Mouse (Mus musculus): ENCODE results near the gene Lhx5. TPM values are rescaled to one million over a fixed set of nuclear protein-coding genes. Genes with fewer than 3 reads are reported as not detected.

The Lhx5 gene
- polyA plus RNA-seq, 1 experiment from 2014 or later, result 23.1 TPM

DNA sequence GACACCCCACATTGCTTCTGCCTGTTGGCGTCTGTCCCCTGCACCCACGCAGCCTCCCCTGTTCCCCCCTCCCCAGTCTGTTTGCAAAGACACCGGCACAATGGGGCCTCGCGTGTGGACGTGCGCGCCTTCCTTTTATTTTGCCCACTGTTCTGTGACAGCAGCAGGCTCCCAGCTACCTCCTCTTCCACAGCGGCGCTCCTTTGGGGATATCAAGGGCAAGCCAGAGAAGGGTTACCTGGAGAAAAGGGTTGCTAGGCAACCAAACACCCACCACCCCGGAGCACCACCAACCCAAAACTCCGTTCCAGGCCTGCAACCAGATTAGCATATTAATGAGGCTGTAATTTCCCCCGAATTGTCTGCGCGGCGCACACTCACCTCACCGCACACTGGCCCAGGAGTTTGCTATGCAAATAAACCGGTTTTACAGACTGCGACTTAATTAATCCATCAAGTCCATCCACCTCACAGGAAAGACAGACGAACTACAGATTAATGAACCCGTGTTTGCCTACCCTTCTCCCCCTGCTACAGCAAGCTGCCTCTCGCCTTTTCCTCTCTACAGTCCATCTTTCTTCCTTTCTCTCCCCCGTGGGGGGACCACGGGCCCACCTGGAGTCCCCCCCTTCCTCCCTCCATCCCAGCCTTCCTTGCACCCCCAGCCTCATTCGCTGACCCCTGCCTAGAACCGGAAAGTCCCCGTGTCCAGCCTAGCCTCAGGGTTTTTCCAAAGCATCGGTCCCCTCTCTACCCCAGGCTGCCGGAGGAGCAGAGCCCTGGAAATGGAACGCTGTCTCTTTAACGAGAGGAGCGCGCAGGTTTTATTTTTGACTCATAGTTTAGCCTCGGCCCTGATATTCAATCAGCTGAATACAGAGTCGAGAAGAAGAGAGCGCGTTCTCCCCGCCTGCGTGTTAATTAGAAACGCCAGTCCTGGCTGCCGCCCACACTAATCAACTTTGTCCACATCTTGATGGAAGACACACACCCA is 21.8 kb upstream of the Lhx5 start:
- H3K4me3 ChIP-seq (replicated peaks; ENCODE audit: low read length), result peak overlapping the region; percentile 18
- H3K9ac ChIP-seq, result peak overlapping the region; percentile 52
- 2% methylated on average over 41 of the region's 41 CpGs for WGBS
- H3K27ac ChIP-seq, result peak overlapping the region; percentile 92
- H3K9me3 ChIP-seq (ENCODE audit: control insufficient read depth, low read length), result no peaks in the 10 kb centered on the region
- no peaks in the 10 kb centered on the region for H3K27me3 ChIP-seq (ENCODE audit: control insufficient read depth, insufficient read depth, low read length)
- DNase-seq (ENCODE audit: low spot score), result peak; percentile 75
- H3K4me2 ChIP-seq (replicated peaks), result peak overlapping the region; percentile 54
- peaks cover 16% of the 10 kb centered on the region for H3K4me1 ChIP-seq (replicated peaks; ENCODE audit: control insufficient read depth, insufficient read depth, low read length)
- peak; percentile 87 for ATAC-seq (ENCODE audit: low FRiP score)
- H3K36me3 ChIP-seq (replicated peaks; ENCODE audit: control insufficient read depth, insufficient read depth), result no peaks in the 10 kb centered on the region

DNA sequence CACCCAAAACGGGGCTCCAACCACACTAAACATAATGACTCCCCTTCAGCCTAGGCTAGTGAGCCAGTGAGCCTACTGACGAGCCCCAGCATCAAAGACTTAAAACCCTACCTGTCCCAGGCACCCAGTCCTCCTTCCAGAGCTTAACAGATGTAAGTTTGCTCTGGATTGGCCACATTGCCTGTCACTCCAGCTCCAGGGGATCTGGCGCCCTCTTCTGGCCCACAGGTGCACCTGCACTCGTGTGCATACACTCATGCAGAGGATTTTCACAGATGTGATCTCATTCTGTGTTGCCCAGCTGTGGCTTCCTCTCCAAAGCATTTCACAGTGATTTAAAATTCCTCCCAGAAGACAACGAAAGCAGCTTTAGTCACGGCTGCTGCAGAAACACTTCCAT is 18.1 kb upstream of the Lhx5 start:
- Histone ChIP-seq H3K9me3 (ENCODE audit: control insufficient read depth, low read length) (no peaks in the 10 kb centered on the region), H3K27me3 (ENCODE audit: control insufficient read depth, insufficient read depth, low read length) (no peaks in the 10 kb centered on the region), H3K36me3 (replicated peaks; ENCODE audit: control insufficient read depth, insufficient read depth) (no peaks in the 10 kb centered on the region; the same call in 1 of the 2 replicates), H3K27ac (no peak overlapping the region), H3K4me2 (replicated peaks) (no peak overlapping the region), H3K4me3 (replicated peaks; ENCODE audit: low read length) (no peak overlapping the region), H3K9ac (no peak overlapping the region), H3K4me1 (replicated peaks; ENCODE audit: control insufficient read depth, insufficient read depth, low read length) (peaks cover 14% of the 10 kb centered on the region)
- no peak for ATAC-seq (ENCODE audit: low FRiP score)
- WGBS, result 80% methylated on average over 6 of the region's 6 CpGs
- DNase-seq (ENCODE audit: low spot score), result no peak

DNA sequence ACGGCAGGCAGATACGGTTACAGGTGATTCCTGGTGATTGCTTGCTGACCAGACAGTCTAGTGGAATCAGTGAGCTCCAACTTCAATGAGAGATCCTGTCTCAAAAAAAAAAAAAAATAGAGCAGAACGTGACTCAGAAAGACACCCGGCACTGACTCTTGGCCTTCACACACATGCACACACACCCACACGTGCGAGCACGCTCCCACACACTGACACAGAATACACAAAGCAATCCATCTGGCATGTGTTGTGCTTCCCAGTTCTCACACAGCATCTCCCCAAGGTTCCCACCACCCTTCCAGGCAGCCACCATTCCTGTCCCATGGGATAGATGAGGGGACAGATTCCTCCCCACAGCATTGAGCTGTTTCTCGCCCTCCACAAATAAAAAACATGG is 11.4 kb upstream of the Lhx5 start:
- no peak overlapping the region for H3K27ac ChIP-seq
- H3K4me1 ChIP-seq (replicated peaks; ENCODE audit: control insufficient read depth, insufficient read depth, low read length), result 0 out of 2 replicates have a peak, but pooled peaks cover 10% of the 10 kb centered on the region
- no peak overlapping the region for H3K9ac ChIP-seq
- ATAC-seq (ENCODE audit: low FRiP score) (no peak), DNase-seq (ENCODE audit: low spot score) (no peak)
- no peaks in the 10 kb centered on the region for H3K9me3 ChIP-seq (ENCODE audit: control insufficient read depth, low read length)
- peaks cover 39% of the 10 kb centered on the region for H3K27me3 ChIP-seq (ENCODE audit: control insufficient read depth, insufficient read depth, low read length)
- H3K36me3 ChIP-seq (replicated peaks; ENCODE audit: control insufficient read depth, insufficient read depth), result peaks cover 5% of the 10 kb centered on the region; the same call in 1 of the 2 replicates
- H3K4me3 ChIP-seq (replicated peaks; ENCODE audit: low read length), result no peak overlapping the region
- 85% methylated on average over 8 of the region's 8 CpGs for WGBS
- H3K4me2 ChIP-seq (replicated peaks), result no peak overlapping the region

DNA sequence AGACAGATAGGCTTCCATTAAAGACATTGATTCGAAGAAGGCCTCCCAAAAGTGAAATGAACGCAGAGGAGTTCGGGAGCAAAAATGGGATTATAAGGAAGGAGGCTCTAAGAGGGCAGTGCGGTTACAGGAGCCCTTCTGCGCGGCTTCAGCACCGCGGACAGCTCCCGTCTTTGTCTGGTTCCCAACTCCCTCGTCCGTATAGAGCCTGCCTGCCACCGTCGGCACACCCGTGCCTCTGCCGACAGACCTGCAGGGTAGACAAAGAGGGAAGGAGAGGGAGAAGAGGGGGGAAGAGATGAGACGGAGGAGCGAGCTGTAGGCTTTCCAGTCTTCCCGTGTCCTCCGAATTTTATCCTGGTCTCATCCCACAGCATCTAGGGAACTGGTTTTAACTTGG is 7.5 kb upstream of the Lhx5 start:
- Histone ChIP-seq H3K36me3 (replicated peaks; ENCODE audit: control insufficient read depth, insufficient read depth) (0 out of 2 replicates have a peak, but pooled peaks cover 5% of the 10 kb centered on the region), H3K4me1 (replicated peaks; ENCODE audit: control insufficient read depth, insufficient read depth, low read length) (0 out of 2 replicates have a peak, but pooled peaks cover 10% of the 10 kb centered on the region), H3K9ac (peak overlapping the region; percentile 72), H3K9me3 (ENCODE audit: control insufficient read depth, low read length) (no peaks in the 10 kb centered on the region), H3K27ac (peak overlapping the region; percentile 94), H3K4me2 (replicated peaks) (peak overlapping the region; percentile 71), H3K27me3 (ENCODE audit: control insufficient read depth, insufficient read depth, low read length) (peaks cover 67% of the 10 kb centered on the region), H3K4me3 (replicated peaks; ENCODE audit: low read length) (peak overlapping the region; percentile 40)
- WGBS, result under 1% methylated on average over 19 of the region's 19 CpGs
- no peak for ATAC-seq (ENCODE audit: low FRiP score)
- peak; percentile 79 for DNase-seq (ENCODE audit: low spot score)

DNA sequence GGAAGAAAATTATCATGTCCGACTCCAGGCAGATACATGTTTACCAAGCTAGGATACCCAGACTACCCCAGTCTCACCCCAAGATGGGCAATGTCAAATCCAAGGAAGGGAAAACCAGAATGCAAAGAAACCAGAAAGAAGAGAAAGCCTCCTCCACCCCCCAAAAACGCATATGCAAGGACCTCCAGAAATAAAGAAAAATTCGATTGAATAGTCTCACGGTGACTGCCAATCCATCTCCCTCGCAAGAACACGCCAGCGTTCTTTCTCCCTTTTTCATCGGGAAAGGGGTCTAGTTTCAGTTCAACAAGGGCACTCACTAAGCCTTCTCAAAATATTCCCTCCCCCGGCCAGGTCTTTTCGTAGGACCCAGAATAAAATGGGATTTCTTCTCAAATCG is 6.8 kb upstream of the Lhx5 start:
- peak overlapping the region; percentile 40 for H3K4me3 ChIP-seq (replicated peaks; ENCODE audit: low read length)
- ATAC-seq (ENCODE audit: low FRiP score) (no peak), DNase-seq (ENCODE audit: low spot score) (no peak)
- H3K4me1 ChIP-seq (replicated peaks; ENCODE audit: control insufficient read depth, insufficient read depth, low read length), result 0 out of 2 replicates have a peak, but pooled peaks cover 10% of the 10 kb centered on the region
- no peaks in the 10 kb centered on the region for H3K9me3 ChIP-seq (ENCODE audit: control insufficient read depth, low read length)
- peak overlapping the region; percentile 71 for H3K4me2 ChIP-seq (replicated peaks)
- H3K27me3 ChIP-seq (ENCODE audit: control insufficient read depth, insufficient read depth, low read length), result peaks cover 70% of the 10 kb centered on the region
- peak overlapping the region; percentile 94 for H3K27ac ChIP-seq
- peak overlapping the region; percentile 72 for H3K9ac ChIP-seq
- H3K36me3 ChIP-seq (replicated peaks; ENCODE audit: control insufficient read depth, insufficient read depth), result no peaks in the 10 kb centered on the region
- 1% methylated on average over 11 of the region's 11 CpGs for WGBS

DNA sequence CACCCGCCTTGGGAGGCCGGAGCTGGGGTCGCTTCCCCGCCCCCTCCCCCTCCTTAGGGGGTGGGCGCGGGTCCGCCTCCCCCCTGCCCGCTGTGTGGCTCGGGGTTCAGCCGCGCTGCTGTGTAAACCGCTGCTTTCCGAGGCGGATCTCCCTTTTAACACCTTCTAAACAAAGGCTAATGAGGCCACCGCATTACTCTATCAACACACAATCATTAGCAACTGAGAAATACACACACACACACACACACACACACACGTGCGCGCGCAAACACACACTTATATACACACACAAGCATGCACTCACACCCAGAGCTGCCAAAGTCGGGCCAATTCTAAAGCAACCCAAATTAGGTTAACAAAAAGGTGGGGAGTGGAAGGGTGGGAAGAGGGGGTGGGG is 5.8 kb upstream of the Lhx5 start:
- 0 out of 2 replicates have a peak, but pooled peaks cover 10% of the 10 kb centered on the region for H3K4me1 ChIP-seq (replicated peaks; ENCODE audit: control insufficient read depth, insufficient read depth, low read length)
- H3K4me2 ChIP-seq (replicated peaks), result peak overlapping the region; percentile 71
- peak overlapping the region; percentile 72 for H3K9ac ChIP-seq
- peak overlapping the region; percentile 94 for H3K27ac ChIP-seq
- no peaks in the 10 kb centered on the region for H3K9me3 ChIP-seq (ENCODE audit: control insufficient read depth, low read length)
- WGBS, result 1% methylated on average over 17 of the region's 20 CpGs
- H3K4me3 ChIP-seq (replicated peaks; ENCODE audit: low read length), result peak overlapping the region; percentile 40
- peak; percentile 43; the same call in 1 of the 2 replicates for ATAC-seq (ENCODE audit: low FRiP score)
- H3K27me3 ChIP-seq (ENCODE audit: control insufficient read depth, insufficient read depth, low read length), result peaks cover 79% of the 10 kb centered on the region
- no peak for DNase-seq (ENCODE audit: low spot score)
- H3K36me3 ChIP-seq (replicated peaks; ENCODE audit: control insufficient read depth, insufficient read depth), result no peaks in the 10 kb centered on the region

DNA sequence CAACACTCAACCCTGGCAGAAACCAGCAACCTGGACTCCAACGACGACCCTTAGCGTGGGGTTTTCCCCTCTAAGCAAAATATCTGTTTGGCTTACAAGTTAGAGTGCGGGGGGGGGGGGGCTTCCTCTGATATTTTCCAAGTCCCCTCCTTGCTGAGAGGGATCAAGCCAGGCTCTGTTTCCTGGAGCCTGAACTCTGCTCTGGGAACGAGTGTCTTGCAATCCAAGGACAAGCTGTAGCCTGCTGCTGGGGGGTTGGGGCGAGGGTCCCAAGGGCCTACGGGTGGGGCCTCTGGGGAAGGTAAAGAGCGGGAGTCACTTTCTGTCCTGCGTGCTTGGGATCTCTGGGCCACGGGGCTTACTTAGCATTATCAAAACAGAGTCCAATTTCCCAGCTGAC is 4.9 kb upstream of the Lhx5 start:
- WGBS, result 4% methylated on average over 10 of the region's 10 CpGs

DNA sequence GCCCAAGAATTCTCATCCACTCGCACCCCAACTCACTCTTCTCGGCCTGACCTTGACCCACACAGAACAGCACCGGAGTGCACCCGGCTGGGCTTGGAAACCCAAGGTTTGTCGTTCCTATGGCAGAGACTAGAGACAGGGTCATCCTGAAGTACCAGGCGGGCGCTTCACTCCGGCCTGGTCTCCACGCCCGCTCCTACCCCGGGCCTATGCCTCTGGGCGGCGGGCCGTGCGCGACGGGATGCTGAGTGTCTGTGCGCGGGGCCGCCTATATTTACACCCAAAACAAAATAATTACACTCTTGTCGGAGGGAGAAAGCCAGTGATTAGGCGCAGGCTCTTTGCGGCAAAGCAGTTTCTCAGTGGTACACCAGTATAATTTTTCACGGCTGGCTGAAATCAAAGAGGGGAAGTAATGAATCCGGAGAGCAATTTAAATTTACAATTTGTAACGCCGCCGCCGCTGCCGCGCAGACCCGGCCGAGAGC is 4.0 kb upstream of the Lhx5 start:
- ATAC-seq (ENCODE audit: low FRiP score), result no peak
- no peak for DNase-seq (ENCODE audit: low spot score)

More for the DNA sequence above, 4.9 kb upstream of the Lhx5 start:
- no peak for ATAC-seq (ENCODE audit: low FRiP score)
- H3K36me3 ChIP-seq (replicated peaks; ENCODE audit: control insufficient read depth, insufficient read depth), result no peaks in the 10 kb centered on the region
- peak overlapping the region; percentile 94 for H3K27ac ChIP-seq
- H3K4me3 ChIP-seq (replicated peaks; ENCODE audit: low read length), result peak overlapping the region; percentile 35
- peaks cover 79% of the 10 kb centered on the region for H3K27me3 ChIP-seq (ENCODE audit: control insufficient read depth, insufficient read depth, low read length)
- H3K9ac ChIP-seq, result peak overlapping the region; percentile 86
- no peak for DNase-seq (ENCODE audit: low spot score)
- H3K4me1 ChIP-seq (replicated peaks; ENCODE audit: control insufficient read depth, insufficient read depth, low read length), result 0 out of 2 replicates have a peak, but pooled peaks cover 3% of the 10 kb centered on the region
- peak overlapping the region; percentile 71 for H3K4me2 ChIP-seq (replicated peaks)
- H3K9me3 ChIP-seq (ENCODE audit: control insufficient read depth, low read length), result no peaks in the 10 kb centered on the region

DNA sequence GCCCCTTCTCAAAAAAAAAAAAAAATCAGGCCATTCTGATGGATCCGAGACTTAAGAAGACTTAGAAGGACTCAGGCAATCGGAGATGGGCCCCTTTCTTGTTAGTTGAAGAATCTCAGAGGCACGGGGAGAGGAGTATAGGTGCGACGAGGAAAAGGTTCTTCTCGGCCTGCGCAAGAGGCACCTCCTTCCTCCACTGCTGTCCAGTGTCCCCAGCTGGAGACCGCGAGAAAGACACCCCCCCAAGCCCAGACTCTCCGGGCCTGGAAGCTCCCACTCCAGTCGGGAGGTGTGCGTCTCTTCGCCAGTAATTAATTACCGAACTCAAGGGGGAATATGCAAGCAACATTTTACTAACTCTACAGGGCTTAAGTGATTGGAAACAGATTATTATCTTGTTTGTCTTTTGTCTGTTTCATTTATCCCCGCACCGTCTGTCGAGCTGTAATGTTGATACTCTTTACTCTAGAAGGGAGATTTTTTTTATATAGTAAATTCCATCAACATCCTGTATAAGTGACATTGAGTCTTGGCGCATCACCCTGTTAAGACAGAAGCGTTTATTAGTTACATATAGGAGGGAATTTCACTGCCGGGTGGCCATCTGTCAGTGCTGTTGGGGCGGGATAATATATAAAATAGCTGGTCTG is 3.2 kb upstream of the Lhx5 start:
- Histone ChIP-seq H3K4me3 (replicated peaks; ENCODE audit: low read length) (peak overlapping the region; percentile 35), H3K27ac (peak overlapping the region; percentile 94), H3K4me2 (replicated peaks) (peak overlapping the region; percentile 71), H3K9ac (peak overlapping the region; percentile 86), H3K27me3 (ENCODE audit: control insufficient read depth, insufficient read depth, low read length) (peaks cover 77% of the 10 kb centered on the region), H3K36me3 (replicated peaks; ENCODE audit: control insufficient read depth, insufficient read depth) (no peaks in the 10 kb centered on the region), H3K9me3 (ENCODE audit: control insufficient read depth, low read length) (no peaks in the 10 kb centered on the region), H3K4me1 (replicated peaks; ENCODE audit: control insufficient read depth, insufficient read depth, low read length) (no peaks in the 10 kb centered on the region)
- no peak for ATAC-seq (ENCODE audit: low FRiP score)
- 1% methylated on average over 21 of the region's 21 CpGs for WGBS
- no peak for DNase-seq (ENCODE audit: low spot score)

More for the DNA sequence above, 4.0 kb upstream of the Lhx5 start:
- H3K4me1 ChIP-seq (replicated peaks; ENCODE audit: control insufficient read depth, insufficient read depth, low read length), result no peaks in the 10 kb centered on the region
- peak overlapping the region; percentile 71 for H3K4me2 ChIP-seq (replicated peaks)
- H3K27ac ChIP-seq, result peak overlapping the region; percentile 94
- no peaks in the 10 kb centered on the region for H3K36me3 ChIP-seq (replicated peaks; ENCODE audit: control insufficient read depth, insufficient read depth)
- H3K27me3 ChIP-seq (ENCODE audit: control insufficient read depth, insufficient read depth, low read length), result peaks cover 81% of the 10 kb centered on the region
- H3K9ac ChIP-seq, result peak overlapping the region; percentile 86
- H3K4me3 ChIP-seq (replicated peaks; ENCODE audit: low read length), result peak overlapping the region; percentile 35
- H3K9me3 ChIP-seq (ENCODE audit: control insufficient read depth, low read length), result no peaks in the 10 kb centered on the region
- under 1% methylated on average over 33 of the region's 33 CpGs for WGBS

Measured in hindbrain, embryonic 14.5 days (tissue).